Mouse (Mus musculus) MEL (cell line): ENCODE results near the gene Nucks1. TPM values are rescaled to one million over a fixed set of nuclear protein-coding genes. Genes with fewer than 3 reads are reported as not detected.

ENCODE experiments used
- DNase-seq: peaks from one replicate; pipeline ENCODE4 v3.0.0; 2011; ENCODE audit warnings: low read depth, low spot score
- H3K27ac ChIP-seq: 2 replicates; pipeline ENCODE4 v1.5.1; 2012; ENCODE audit warnings: low read depth, mild to moderate bottlenecking, control low read depth, low read length, moderate library complexity; ENCODE audit not compliant: control insufficient read depth
- H3K27me3 ChIP-seq, 2 experiments: fragments of 150-350 bp in 1 of 2; sonication (generic) in 1 of 2; 2 replicates each; pipeline ENCODE4 v1.6.1; 2012; ENCODE audit warnings: low read length in 2 of 2, mild to moderate bottlenecking in 2 of 2, improper control_type of control experiment in 1 of 2, moderate library complexity in 1 of 2; ENCODE audit not compliant: insufficient read depth in 2 of 2, control insufficient read depth in 1 of 2
- H3K36me3 ChIP-seq, 2 experiments: 2 replicates each; pipeline ENCODE4 v1.6.1; 2012 to 2014; ENCODE audit warnings: low read length in 2 of 2, improper control_type of control experiment in 1 of 2, inconsistent platforms in 1 of 2, mild to moderate bottlenecking in 1 of 2; ENCODE audit not compliant: insufficient read depth in 2 of 2, control insufficient read depth in 1 of 2
- H3K4me1 ChIP-seq, 2 experiments: fragments of 150-350 bp in 1 of 2; sonication (generic) in 1 of 2; 2 replicates each; pipeline ENCODE4 v1.6.1; 2012; ENCODE audit warnings: low read length in 2 of 2, improper control_type of control experiment in 1 of 2, mild to moderate bottlenecking in 1 of 2; ENCODE audit not compliant: insufficient read depth in 2 of 2, control insufficient read depth in 1 of 2
- H3K4me3 ChIP-seq, 2 experiments: fragments of 150-350 bp in 1 of 2; sonication (generic) in 1 of 2; 2 replicates each; pipeline ENCODE4 v1.5.1; 2012; ENCODE audit warnings: low read depth in 2 of 2, low read length in 2 of 2, mild to moderate bottlenecking in 2 of 2, moderate library complexity in 2 of 2, control low read depth in 1 of 2, improper control_type of control experiment in 1 of 2; ENCODE audit not compliant: control insufficient read depth in 1 of 2, insufficient read depth in 1 of 2
- H3K79me2 ChIP-seq: 2 replicates; pipeline ENCODE4 v1.6.1; 2012; ENCODE audit warnings: mild to moderate bottlenecking, low read length, moderate library complexity; ENCODE audit not compliant: control insufficient read depth, poor library complexity, insufficient read depth
- H3K9ac ChIP-seq: 2 replicates; pipeline ENCODE4 v1.6.1; 2012; ENCODE audit warnings: low read depth, mild to moderate bottlenecking, control low read depth, low read length, moderate library complexity; ENCODE audit not compliant: control insufficient read depth, poor library complexity, severe bottlenecking
- H3K9me3 ChIP-seq: fragments of 150-350 bp; sonication (generic); replicated peaks from 2 replicates; pipeline ENCODE4 v1.6.1; 2012; ENCODE audit warnings: mild to moderate bottlenecking, low read length, improper control_type of control experiment, moderate library complexity; ENCODE audit not compliant: insufficient read depth
- POLR2AphosphoS2 ChIP-seq: IDR thresholded peaks from 2 replicates; pipeline ENCODE4 v1.6.1; 2011; ENCODE audit warnings: low read length, improper control_type of control experiment
- ZKSCAN1 ChIP-seq: IDR thresholded peaks from 2 replicates; pipeline ENCODE4 v1.6.1; 2012; ENCODE audit warnings: low read depth, mild to moderate bottlenecking, inconsistent platforms, low read length, improper control_type of control experiment, moderate library complexity
- ZMIZ1 ChIP-seq: IDR thresholded peaks from 2 replicates; pipeline ENCODE4 v1.6.1; 2012; ENCODE audit warnings: low read depth, mild to moderate bottlenecking, inconsistent platforms, low read length, improper control_type of control experiment, moderate library complexity
- polyA plus RNA-seq, 2 experiments: library from polyadenylated mRNA; stranded (reverse) in 1 of 2; unstranded in 1 of 2; fragments of >175 nt in 1 of 2; fragments of >200 nt in 1 of 2; gene quantifications; 2 replicates each; pipeline versions ENCODE4 v1.2.1 to v1.2.4; 2012; ENCODE audit warnings: low replicate concordance in 2 of 2, low read depth in 1 of 2; ENCODE audit not compliant: insufficient read length in 2 of 2, insufficient read depth in 1 of 2, missing spikeins in 1 of 2
- total RNA-seq: library from RNA; depleted of rRNA; stranded (reverse); fragments of 300-350 nt; gene quantifications from 2 replicates; pipeline ENCODE4 v1.2.3, GENCODE M21; 2012; rRNA removed

Gene Nucks1
- total and polyA plus RNA-seq, 3 experiments: 53.7 to 113 (median 84.0) TPM

DNA sequence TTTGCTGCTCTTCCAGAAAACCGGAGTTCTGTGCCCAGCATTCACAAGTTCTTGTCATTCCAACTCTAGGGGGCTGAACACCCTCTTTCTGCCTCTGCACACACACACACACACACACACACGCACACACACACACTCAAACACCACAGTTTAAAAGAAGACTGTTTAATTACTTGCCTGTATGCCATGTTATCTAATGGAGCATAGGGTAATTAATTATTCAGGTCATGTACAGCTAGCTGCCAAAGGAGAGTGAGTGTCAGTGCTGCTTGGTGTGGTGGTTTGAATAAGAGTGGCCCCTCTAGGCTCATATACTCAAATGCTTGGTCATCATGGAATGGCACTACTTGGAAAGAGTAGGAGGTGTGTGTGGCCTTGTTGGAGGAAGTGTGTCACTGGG lies 73.5 kb downstream of the Nucks1 start:
- no peak for DNase-seq
- Histone ChIP-seq H3K27me3 (no peaks in the 10 kb centered on the region), H3K4me3 (no peak overlapping the region), H3K9ac (no peak overlapping the region), H3K27ac (no peak overlapping the region), H3K36me3 (peaks cover 0 to 12% of the 10 kb centered on the region in 2 experiments; a peak in 2 of 4 replicates), H3K9me3 (no peaks in the 10 kb centered on the region), H3K79me2 (no peaks in the 10 kb centered on the region), H3K4me1 (no peaks in the 10 kb centered on the region)
- TF ChIP-seq ZMIZ1 (0 out of 2 replicates have a peak, but pooled peaks have one; percentile 35), POLR2AphosphoS2 (0 out of 2 replicates have a peak, but pooled peaks have one; percentile 39), ZKSCAN1 (no peak)

Other genes with a start within 250 kb of the Nucks1 start
- 0.23 TPM in 1 of 2 replicates, not detected in the other for gene Rab7b, start 221.8 kb upstream of the Nucks1 start, total RNA-seq
- under 1 TPM in 1 of 2 experiments, not detected in 1; 0.21 TPM for gene Rab7b, start 221.8 kb upstream of the Nucks1 start, polyA plus RNA-seq
- gene Slc26a9, start 166.5 kb upstream of the Nucks1 start, total RNA-seq: not detected in 2 replicates
- under 1 TPM in 1 of 2 experiments, not detected in 1; 0.04 TPM for gene Slc26a9, start 166.5 kb upstream of the Nucks1 start, polyA plus RNA-seq
- gene Pm20d1, start 113.2 kb upstream of the Nucks1 start, total RNA-seq: not detected in 2 replicates
- gene Pm20d1, start 113.2 kb upstream of the Nucks1 start, polyA plus RNA-seq: not detected
- 3.4 and 3.8 TPM in 2 replicates for gene Slc41a1, start 83.0 kb upstream of the Nucks1 start, total RNA-seq
- gene Slc41a1, start 83.0 kb upstream of the Nucks1 start, polyA plus RNA-seq: 1 to 10 TPM in 1 of 2 experiments, not detected in 1; 8.3 TPM
- 22.1 and 23.5 TPM in 2 replicates for gene Rab29, start 43.3 kb upstream of the Nucks1 start, total RNA-seq
- 10 to 100 TPM in 1 of 2 experiments, not detected in 1; 26.3 TPM for gene Rab29, start 43.3 kb upstream of the Nucks1 start, polyA plus RNA-seq
- gene Slc45a3, start 52.4 kb downstream of the Nucks1 start, total RNA-seq: 34.1 and 40.7 TPM in 2 replicates
- 10 to 100 TPM in 1 of 2 experiments, not detected in 1; 15.6 TPM for gene Slc45a3, start 52.4 kb downstream of the Nucks1 start, polyA plus RNA-seq
- 18.8 and 19.4 TPM in 2 replicates for gene Elk4, start 97.1 kb downstream of the Nucks1 start, total RNA-seq
- gene Elk4, start 97.1 kb downstream of the Nucks1 start, polyA plus RNA-seq: 100 to 1,000 TPM in 1 of 2 experiments, 10 to 100 TPM in 1; 20.3 to 191 TPM
- gene Mfsd4a, start 157.5 kb downstream of the Nucks1 start, total RNA-seq: 2.7 and 3.6 TPM in 2 replicates
- 10 to 100 TPM in 1 of 2 experiments, not detected in 1; 15.5 TPM for gene Mfsd4a, start 157.5 kb downstream of the Nucks1 start, polyA plus RNA-seq
- 0.56 and 1.3 TPM in 2 replicates for gene Cdk18, start 229.2 kb downstream of the Nucks1 start, total RNA-seq
- gene Cdk18, start 229.2 kb downstream of the Nucks1 start, polyA plus RNA-seq: 10 to 100 TPM in 1 of 2 experiments, not detected in 1; 15.7 TPM